Mouse (Mus musculus) small intestine, adult 2 months (tissue): ENCODE results near the gene Ceacam18. TPM values are rescaled to one million over a fixed set of nuclear protein-coding genes. Genes with fewer than 3 reads are reported as not detected.

Experiments used
- H3K27ac ChIP-seq: fragments of 200-500 bp; 2 replicates; pipeline ENCODE4 v1.5.1; 2012; ENCODE audit warnings: low read depth, low read length, control low read depth, inconsistent platforms; ENCODE audit not compliant: insufficient read depth
- H3K27me3 ChIP-seq: fragments of 200-500 bp; 2 replicates; pipeline ENCODE4 v1.6.1; 2012; ENCODE audit warnings: mild to moderate bottlenecking, moderate library complexity, low read length, inconsistent platforms; ENCODE audit not compliant: control insufficient read depth, insufficient read depth
- H3K36me3 ChIP-seq: fragments of 200-500 bp; 2 replicates; pipeline ENCODE4 v1.6.1; 2012; ENCODE audit warnings: mild to moderate bottlenecking, low read length, control low read depth, inconsistent platforms; ENCODE audit not compliant: control insufficient read depth, insufficient read depth
- H3K4me1 ChIP-seq: fragments of 200-500 bp; 2 replicates; pipeline ENCODE4 v1.6.1; 2012; ENCODE audit warnings: low read length, inconsistent platforms, mixed read lengths; ENCODE audit not compliant: control insufficient read depth, insufficient read depth, insufficient read length
- H3K4me3 ChIP-seq: fragments of 200-500 bp; 2 replicates; pipeline ENCODE4 v1.5.1; 2012; ENCODE audit warnings: low read depth, mild to moderate bottlenecking, control low read depth, inconsistent platforms, low read length, moderate library complexity
- CTCF ChIP-seq: fragments of 200-500 bp; IDR thresholded peaks from 2 replicates; pipeline ENCODE4 v1.5.1; 2012; ENCODE audit warnings: low read depth, mild to moderate bottlenecking, control low read depth, inconsistent platforms, low read length, moderate library complexity, mixed read lengths; ENCODE audit not compliant: insufficient replicate concordance, insufficient read length; ENCODE audit errors: extremely low read depth
- POLR2A ChIP-seq: fragments of 200-500 bp; IDR thresholded peaks from 2 replicates; pipeline ENCODE4 v1.6.1; 2012; ENCODE audit warnings: low read depth, mild to moderate bottlenecking, control low read depth, inconsistent platforms, low read length, moderate library complexity
- WGBS: fragments of 180-500 bp; shearing (Covaris S2); methylation state at CpG from one replicate; pipeline ENCODE4 v1.1.7; 2018; 5-methylcytosine and 5-hydroxymethylcytosine counted together
- polyA plus RNA-seq: library from polyadenylated mRNA; depleted of rRNA; stranded (reverse); fragments of >200 nt; gene quantifications from 2 replicates; pipeline ENCODE4 v1.2.3, GENCODE M21; 2012

The Ceacam18 gene
- polyA plus RNA-seq, 1 experiment = 57.8 TPM

DNA sequence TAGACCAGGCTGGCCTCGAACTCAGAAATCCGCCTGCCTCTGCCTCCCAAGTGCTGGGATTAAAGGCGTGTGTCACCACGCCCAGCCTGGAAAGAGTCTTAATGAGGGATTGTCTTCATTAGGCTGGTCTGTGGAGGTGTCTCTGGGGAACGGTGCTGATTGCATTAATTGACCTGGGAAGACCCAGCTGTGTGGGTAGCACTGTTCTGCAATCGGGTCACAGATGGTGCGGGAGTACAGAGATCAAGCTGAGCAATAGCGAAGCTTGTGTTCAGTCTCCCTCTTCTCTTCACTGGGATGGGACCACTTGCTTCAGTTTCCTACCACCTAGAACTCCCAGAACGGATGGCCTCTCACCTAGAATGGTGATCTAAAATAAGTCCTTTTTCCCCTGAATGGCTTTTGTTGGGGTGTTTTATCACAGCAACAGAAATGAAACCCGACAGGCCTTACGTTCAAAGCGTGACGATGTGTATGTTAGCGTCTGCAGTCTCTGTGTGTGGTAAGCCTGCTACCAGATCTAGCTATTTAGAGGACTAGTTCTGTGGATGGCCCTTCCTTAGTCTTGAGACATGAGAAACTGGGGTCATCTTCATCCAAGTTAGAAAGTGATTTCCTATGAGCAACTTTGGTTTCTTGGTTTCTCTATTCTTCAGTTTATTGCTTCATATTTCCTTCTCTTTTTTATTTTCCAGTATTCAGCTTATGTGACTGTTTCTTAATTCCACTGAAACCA, 20.5 kb upstream of the Ceacam18 start:
- H3K36me3 ChIP-seq = no peaks in the 10 kb centered on the region
- 85% methylated on average over 14 of the region's 14 CpGs for WGBS
- no peaks in the 10 kb centered on the region for H3K27me3 ChIP-seq
- H3K27ac ChIP-seq = no peak overlapping the region
- H3K4me1 ChIP-seq = no peaks in the 10 kb centered on the region
- no peak for TF ChIP-seq CTCF
- no peak for TF ChIP-seq POLR2A
- no peak overlapping the region for H3K4me3 ChIP-seq

- Histone ChIP-seq H3K27ac (no peak overlapping the region), H3K36me3 (no peaks in the 10 kb centered on the region), H3K4me1 (peaks cover 4% of the 10 kb centered on the region), H3K27me3 (no peaks in the 10 kb centered on the region), H3K4me3 (no peak overlapping the region)
- 78% methylated on average over 7 of the region's 7 CpGs for WGBS
- TF ChIP-seq CTCF = no peak
Observed at GRCm38 (mm10) chr7:43622927-43623326, 11.6 kb upstream of the Ceacam18 start.

GRCm38 (mm10) chr7:43623819-43624218, 10.7 kb upstream of the Ceacam18 start:
- 37% methylated on average over 10 of the region's 10 CpGs for WGBS

GRCm38 (mm10) chr7:43625065-43625464, 9.4 kb upstream of the Ceacam18 start:
- no peak for TF ChIP-seq CTCF
- TF ChIP-seq POLR2A = no peak
- WGBS = 80% methylated on average over 3 of the region's 3 CpGs
- H3K27me3 ChIP-seq = no peaks in the 10 kb centered on the region

More at GRCm38 (mm10) chr7:43623819-43624218, 10.7 kb upstream of the Ceacam18 start:
- no peak overlapping the region for H3K27ac ChIP-seq
- no peak for TF ChIP-seq POLR2A
- no peak for TF ChIP-seq CTCF
- peaks cover 6% of the 10 kb centered on the region for H3K4me1 ChIP-seq
- no peak overlapping the region for H3K4me3 ChIP-seq
- H3K36me3 ChIP-seq = no peaks in the 10 kb centered on the region
- no peaks in the 10 kb centered on the region for H3K27me3 ChIP-seq

DNA sequence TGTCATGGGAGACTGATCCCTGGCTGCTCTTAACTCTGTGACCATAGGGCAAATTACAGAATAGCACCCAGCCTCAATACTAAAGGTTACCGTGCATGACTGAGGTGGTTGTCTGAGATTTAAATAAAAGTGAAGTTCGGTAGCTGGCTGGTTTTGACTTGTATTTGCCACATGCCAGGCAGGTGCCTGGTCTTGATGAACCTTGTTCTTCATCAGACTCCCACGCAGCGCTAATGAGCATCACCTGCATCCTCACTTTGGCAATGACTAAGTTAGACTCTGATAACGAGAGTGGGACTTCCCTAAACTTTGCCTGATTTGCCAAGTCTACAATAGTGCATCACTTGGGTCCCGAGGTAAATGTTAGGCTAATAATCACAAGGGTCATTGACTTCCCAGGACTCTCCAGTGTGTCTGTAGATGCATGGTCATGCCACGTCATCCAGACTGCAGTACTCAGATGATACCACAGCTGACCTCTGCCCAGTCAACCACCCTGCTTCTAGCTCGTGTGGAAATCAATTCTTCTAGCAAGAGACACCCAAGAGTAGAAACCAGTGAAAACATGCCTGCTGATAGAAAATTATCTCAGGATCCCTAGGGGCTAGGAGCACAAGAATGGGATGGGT, 8.6 kb upstream of the Ceacam18 start:
- no peak overlapping the region for H3K4me3 ChIP-seq
- TF ChIP-seq CTCF = no peak
- no peak for TF ChIP-seq POLR2A
- no peaks in the 10 kb centered on the region for H3K36me3 ChIP-seq
- 47% methylated on average over 8 of the region's 8 CpGs for WGBS
- peaks cover 6% of the 10 kb centered on the region for H3K4me1 ChIP-seq
- no peaks in the 10 kb centered on the region for H3K27me3 ChIP-seq
- peak overlapping the region; percentile 53; the same call in 1 of the 2 replicates for H3K27ac ChIP-seq

More at GRCm38 (mm10) chr7:43625065-43625464, 9.4 kb upstream of the Ceacam18 start:
- Histone ChIP-seq H3K4me1 (peaks cover 6% of the 10 kb centered on the region), H3K27ac (no peak overlapping the region), H3K36me3 (no peaks in the 10 kb centered on the region), H3K4me3 (no peak overlapping the region)

- TF ChIP-seq CTCF (no peak), POLR2A (no peak)
- Histone ChIP-seq H3K27ac (peak overlapping the region; percentile 92), H3K4me3 (no peak overlapping the region), H3K4me1 (peaks cover 26% of the 10 kb centered on the region; the same call in 1 of the 2 replicates), H3K36me3 (peaks cover 4% of the 10 kb centered on the region; the same call in 1 of the 2 replicates), H3K27me3 (no peaks in the 10 kb centered on the region)
- 22% methylated on average over 4 of the region's 4 CpGs for WGBS
Observed at GRCm38 (mm10) chr7:43633940-43634339, 567 bp upstream of the Ceacam18 start.

DNA sequence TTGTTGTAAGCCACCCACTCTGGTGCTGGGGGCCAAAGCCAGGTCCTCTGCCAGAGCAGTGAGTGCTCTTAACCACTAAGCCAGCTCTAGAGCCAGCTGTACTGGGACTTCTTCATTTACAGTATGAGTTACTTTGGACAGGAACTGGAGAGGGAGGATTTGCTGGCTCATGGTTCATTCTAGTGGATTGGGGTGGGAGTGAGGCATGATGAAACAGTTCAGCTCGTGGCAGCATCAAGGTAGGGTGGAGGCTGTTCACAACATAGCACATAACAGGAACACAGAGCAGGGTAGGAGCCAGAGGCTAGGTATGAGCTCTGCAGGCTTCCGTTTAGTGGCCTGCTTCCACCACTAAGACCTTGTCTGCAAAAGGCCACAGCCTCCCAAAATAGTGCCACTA, 1.7 kb downstream of the Ceacam18 start:
- H3K36me3 ChIP-seq = peaks cover 4% of the 10 kb centered on the region; the same call in 1 of the 2 replicates
- TF ChIP-seq CTCF (no peak), POLR2A (no peak)
- peaks cover 26% of the 10 kb centered on the region; the same call in 1 of the 2 replicates for H3K4me1 ChIP-seq
- H3K4me3 ChIP-seq = peak overlapping the region; percentile 32; the same call in 1 of the 2 replicates
- no peaks in the 10 kb centered on the region for H3K27me3 ChIP-seq
- 53% methylated on average over 2 of the region's 2 CpGs for WGBS
- peak overlapping the region; percentile 10; the same call in 1 of the 2 replicates for H3K27ac ChIP-seq

DNA sequence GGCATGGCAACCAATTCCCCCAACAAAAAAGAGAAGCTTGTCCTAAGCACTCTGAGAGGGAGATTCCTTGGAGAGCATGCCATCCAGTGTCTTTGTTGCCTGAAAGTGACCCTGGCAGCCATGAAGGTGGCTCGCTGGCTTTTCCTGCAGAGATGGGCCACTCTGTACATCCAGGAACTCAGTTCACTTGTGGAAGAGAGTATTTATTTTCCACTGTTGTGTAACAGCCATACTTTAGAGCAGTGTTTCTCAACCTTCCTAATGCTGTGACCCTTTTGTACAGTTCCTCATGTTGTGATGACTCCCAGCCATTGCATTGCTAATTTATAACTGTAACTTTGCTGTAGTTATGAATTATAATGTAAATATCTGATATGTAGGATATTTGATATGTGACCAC, 2.6 kb downstream of the Ceacam18 start:
- H3K27me3 ChIP-seq = no peaks in the 10 kb centered on the region
- H3K36me3 ChIP-seq = peaks cover 4% of the 10 kb centered on the region; the same call in 1 of the 2 replicates
- H3K27ac ChIP-seq = no peak overlapping the region
- H3K4me3 ChIP-seq = peak overlapping the region; percentile 11; the same call in 1 of the 2 replicates
- TF ChIP-seq CTCF = no peak
- TF ChIP-seq POLR2A = no peak
- peaks cover 26% of the 10 kb centered on the region; the same call in 1 of the 2 replicates for H3K4me1 ChIP-seq
- 90% methylated on average over 1 of the region's 1 CpGs for WGBS
